Mouse (Mus musculus) megakaryocyte, embryonic 14.5 days (primary cell): ENCODE results near the gene Mapk14.

Source experiments
- FLI1 ChIP-seq: IDR thresholded peaks from 2 replicates; pipeline ENCODE4 v1.6.1; 2012; ENCODE audit warnings: low read length, inconsistent platforms, mixed read lengths
- GATA1 ChIP-seq: IDR thresholded peaks from 3 replicates; pipeline ENCODE4 v1.6.1; 2012; ENCODE audit warnings: mixed read lengths, low read length, inconsistent platforms, borderline replicate concordance

- TF ChIP-seq GATA1 (no peak), FLI1 (no peak)
Measured at GRCm38 (mm10) chr17:28797031-28797430, 105.9 kb downstream of the Mapk14 start.
